9 mouse cellular contexts compared by ENCODE assay signal in genomic region chr14:118816503-118816902, GRCm38 (mm10). TPM values are rescaled to one million over a fixed set of nuclear protein-coding genes. Genes with fewer than 3 reads are reported as not detected.
DNase-seq lines count a peak whose midpoint lies in the region; ATAC-seq and TF ChIP-seq lines count a peak whose summit lies in the region.
"Had no signal": no experiment of that assay in that cellular context is flagged by ENCODE, and none has a peak within 500 bp of the region (broad histone marks: within the 10 kb centered on the region; RNA-seq: fewer than 3 reads in every experiment).

No protein-coding gene starts in this region.

- DNase-seq in heart, adult 8-10 months (ENCODE audit: low spot score) = no peak
- DNase-seq in B cell, adult 2 months = peak; percentile 66 to 70
- peak; percentile 46 for DNase-seq in T-cell, adult 2 months (ENCODE audit: low spot score)
- peak in 1 of 2 experiments; percentile 48 for DNase-seq in left cerebral cortex, adult 2 months (ENCODE audit: extremely low spot score in 1 of 2, low spot score in 2 of 2)
- DNase-seq in midbrain, postnatal 0 days (ENCODE audit: low spot score) = peak; percentile 76
- DNase-seq in Muller cell, postnatal 12 days (ENCODE audit: inconsistent ontology term) = no peak

- ATAC-seq in heart, embryonic 12.5 days (ENCODE audit: insufficient number of reproducible peaks, low FRiP score) = no peak
- ATAC-seq in forebrain, embryonic 13.5 days = peak; percentile 45; the same call in 1 of the 2 replicates
- ATAC-seq in midbrain, postnatal 0 days (ENCODE audit: low FRiP score) = no peak

- no peaks in the 10 kb centered on the region for H3K4me1 ChIP-seq in heart, embryonic 12.5 days (replicated peaks)
- H3K4me1 ChIP-seq in forebrain, embryonic 13.5 days = no peaks in the 10 kb centered on the region
- H3K4me1 ChIP-seq in midbrain, postnatal 0 days (ENCODE audit: insufficient read depth, low read length) = no peaks in the 10 kb centered on the region
- H3K4me1 ChIP-seq: embryonic facial prominence, embryonic 12.5 days had no signal

- no peak overlapping the region for H3K4me3 ChIP-seq in heart, embryonic 12.5 days
- H3K4me3 ChIP-seq in forebrain, embryonic 13.5 days = no peak overlapping the region
- no peak overlapping the region for H3K4me3 ChIP-seq in left cerebral cortex, adult 2 months
- H3K4me3 ChIP-seq in midbrain, postnatal 0 days (ENCODE audit: low read depth, low read length) = no peak overlapping the region
- H3K4me3 ChIP-seq: embryonic facial prominence, embryonic 12.5 days had no signal

- TF ChIP-seq CTCF in left cerebral cortex, adult 2 months (IDR thresholded peaks at IDR 0.05) = peak; percentile 74
- peak; percentile 84 for TF ChIP-seq CTCF in midbrain, postnatal 0 days (IDR thresholded peaks at IDR 0.05)

- peaks cover 20% of the 10 kb centered on the region for H3K27me3 ChIP-seq in heart, embryonic 12.5 days (replicated peaks)
- peaks cover 17% of the 10 kb centered on the region for H3K27me3 ChIP-seq in forebrain, embryonic 13.5 days
- peaks cover 5% of the 10 kb centered on the region; the same call in 1 of the 2 replicates for H3K27me3 ChIP-seq in midbrain, postnatal 0 days (ENCODE audit: insufficient read depth, low read length)

- no peak overlapping the region for H3K27ac ChIP-seq in heart, embryonic 12.5 days (ENCODE audit: poor library complexity, severe bottlenecking)
- H3K27ac ChIP-seq in forebrain, embryonic 13.5 days = no peak overlapping the region
- H3K27ac ChIP-seq in left cerebral cortex, adult 2 months = no peak overlapping the region
- no peak overlapping the region for H3K27ac ChIP-seq in midbrain, postnatal 0 days (ENCODE audit: low read depth, low read length)
- H3K27ac ChIP-seq: embryonic facial prominence, embryonic 12.5 days had no signal

- peaks cover 6% of the 10 kb centered on the region; the same call in 1 of the 2 replicates for H3K9me3 ChIP-seq in heart, embryonic 12.5 days (replicated peaks)
- H3K9me3 ChIP-seq in forebrain, embryonic 13.5 days (replicated peaks) = 0 out of 2 replicates have a peak, but pooled peaks cover 4% of the 10 kb centered on the region
- no peaks in the 10 kb centered on the region for H3K9me3 ChIP-seq in midbrain, postnatal 0 days (ENCODE audit: low read length)
- H3K9me3 ChIP-seq: embryonic facial prominence, embryonic 12.5 days had no signal

- H3K9ac ChIP-seq in heart, embryonic 12.5 days = no peak overlapping the region
- no peak overlapping the region for H3K9ac ChIP-seq in forebrain, embryonic 13.5 days
- no peak overlapping the region for H3K9ac ChIP-seq in midbrain, postnatal 0 days (replicated peaks; ENCODE audit: low read length, poor library complexity, severe bottlenecking)
- H3K9ac ChIP-seq: embryonic facial prominence, embryonic 12.5 days had no signal

- intact Hi-C loops in left cerebral cortex, adult 2 months (cut with DNase I) = loop anchor here (2.0 kb wide), 2 partner anchors 48 to 200 kb away; no protein-coding TSS in a partner anchor

- H3K36me3 ChIP-seq in heart, embryonic 12.5 days = no peaks in the 10 kb centered on the region
- no peaks in the 10 kb centered on the region for H3K36me3 ChIP-seq in forebrain, embryonic 13.5 days (ENCODE audit: poor library complexity, severe bottlenecking)
- no peaks in the 10 kb centered on the region for H3K36me3 ChIP-seq in midbrain, postnatal 0 days (ENCODE audit: insufficient read depth, low read length)
- H3K36me3 ChIP-seq: embryonic facial prominence, embryonic 12.5 days had no signal

- H3K4me2 ChIP-seq in heart, embryonic 12.5 days = peak overlapping the region; percentile 23; the same call in 1 of the 2 replicates
- no peak overlapping the region for H3K4me2 ChIP-seq in forebrain, embryonic 13.5 days
- no peak overlapping the region for H3K4me2 ChIP-seq in midbrain, postnatal 0 days (ENCODE audit: low read depth, low read length, poor library complexity, severe bottlenecking)
- H3K4me2 ChIP-seq: embryonic facial prominence, embryonic 12.5 days had no signal

- WGBS in heart, embryonic 12.5 days = 20% methylated on average over 4 of the region's 4 CpGs
- WGBS in forebrain, embryonic 13.5 days = 12% methylated on average over 4 of the region's 4 CpGs
- WGBS in midbrain, postnatal 0 days = 25% methylated on average over 4 of the region's 4 CpGs

RNA-seq across cellular contexts. Expression of gene Cldn10, which starts 28.8 kb away (rescaled TPM):
- 0.32 and 0.48 TPM in 2 replicates for polyA plus RNA-seq in heart, embryonic 12.5 days (2016; fragmentation: Nextera tagmentation; extraction: Ambion mirVana)
- under 1 TPM in 2 of 4 experiments, not detected in 2; 0.16 to 0.23 TPM for total RNA-seq in heart, adult 8-10 months (2022)
- 0.57 and 0.77 TPM in 2 replicates for polyA plus RNA-seq in forebrain, embryonic 13.5 days (2015; fragmentation: Nextera tagmentation; extraction: Ambion mirVana)
- 10 to 100 TPM; 25.8 to 25.9 TPM for total RNA-seq in left cerebral cortex, adult 2 months (2021)
- 10.7 and 11.8 TPM in 2 replicates for total RNA-seq in midbrain, postnatal 0 days (2014; rRNA removed)
- 24.1 and 32.1 TPM in 2 replicates for polyA plus RNA-seq in midbrain, postnatal 0 days (2015; fragmentation: Nextera tagmentation; extraction: Ambion mirVana)

Comparison
In these comparisons a context has a peak if more than half of its experiments do, and no peak if none do; other contexts are left out.
1. DNase-seq: peak in B cell, adult 2 months (2 of 2), T-cell, adult 2 months (single experiment) and midbrain, postnatal 0 days (single experiment); none in heart, adult 8-10 months (single experiment) and Muller cell, postnatal 12 days (single experiment).